Mouse (Mus musculus): ENCODE results near the gene Map2k7.

DNA sequence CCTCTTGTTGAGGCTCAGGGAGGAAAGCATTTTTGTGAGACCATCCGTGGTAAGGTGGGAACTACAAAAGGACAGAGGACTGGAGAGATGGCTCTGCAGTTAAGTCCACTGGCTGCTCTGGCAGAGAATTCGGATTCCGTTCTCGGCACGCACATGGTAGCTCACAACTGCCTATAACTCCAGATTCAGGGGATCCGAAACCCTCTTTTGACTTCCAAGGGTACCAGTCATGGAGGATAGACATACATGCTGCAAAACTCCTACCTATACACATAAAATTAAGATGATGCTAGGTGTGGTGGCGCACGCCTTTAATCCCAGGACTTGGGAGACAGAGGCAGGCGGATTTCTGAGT, 37.5 kb downstream of the Map2k7 start:
- TF ChIP-seq POLR2A (IDR thresholded peaks at IDR 0.05; ENCODE audit: control insufficient read depth in 1 of 2, insufficient read depth in 1 of 2, low read depth in 1 of 2, low read length in 2 of 2, poor library complexity in 1 of 2) (no peak), MEF2A (IDR thresholded peaks at IDR 0.05; ENCODE audit: extremely low read depth, insufficient replicate concordance, low read depth, low read length, poor library complexity, severe bottlenecking) (no peak)
